10 mouse cellular contexts compared by ENCODE assay signal in the genomic region with DNA sequence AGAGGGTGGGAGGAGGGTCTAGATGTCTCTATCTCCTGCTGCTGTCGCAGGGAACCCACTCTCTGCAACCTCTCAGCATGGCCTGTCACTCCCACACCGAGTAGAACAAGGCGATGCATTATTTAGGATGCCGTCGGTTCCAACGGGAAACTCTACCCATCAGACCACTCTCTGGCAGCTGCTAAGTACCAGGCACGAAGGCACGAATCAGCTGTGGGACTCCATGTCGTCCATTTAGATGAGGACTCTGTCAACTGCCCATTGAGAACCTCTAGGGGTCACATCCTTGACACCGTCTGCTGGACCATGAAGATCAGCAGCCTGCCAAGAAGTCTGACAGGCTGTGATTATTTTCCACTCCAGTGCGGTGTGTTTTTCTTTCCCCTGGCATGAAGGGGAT.
DNase-seq lines count a peak whose midpoint lies in the region; ATAC-seq lines count a peak whose summit lies in the region.
"Had no signal": no experiment of that assay in that cellular context is flagged by ENCODE, and none has a peak within 500 bp of the region (broad histone marks: within the 10 kb centered on the region; RNA-seq: fewer than 3 reads in every experiment).

No protein-coding gene starts in this region.

- H3K4me2 ChIP-seq in hindbrain, embryonic 13.5 days: no peak overlapping the region
- H3K4me2 ChIP-seq in midbrain, embryonic 13.5 days (replicated peaks): no peak overlapping the region
- no peak overlapping the region for H3K4me2 ChIP-seq in intestine, embryonic 15.5 days (replicated peaks)
- H3K4me2 ChIP-seq: liver, embryonic 13.5 days had no signal

- no peak overlapping the region for H3K9ac ChIP-seq in hindbrain, embryonic 13.5 days
- no peak overlapping the region for H3K9ac ChIP-seq in midbrain, embryonic 13.5 days (replicated peaks)
- no peak overlapping the region for H3K9ac ChIP-seq in intestine, embryonic 15.5 days
- H3K9ac ChIP-seq: liver, embryonic 13.5 days had no signal

- peak; percentile 35 to 44 for DNase-seq in cerebellum, postnatal 14 days
- no peak for DNase-seq in cerebellum, adult 11-12 months
- DNase-seq in left cerebral cortex, postnatal 4 days: peak; percentile 63
- DNase-seq in left cerebral cortex, postnatal 36 days (ENCODE audit: low spot score in 2 of 2): no peak
- no peak for DNase-seq in testis, postnatal 14 days (ENCODE audit: low spot score)
- DNase-seq: liver, embryonic 13.5 days had no signal

- peak; percentile 71 for ATAC-seq in hindbrain, embryonic 13.5 days (ENCODE audit: low FRiP score)
- peak; percentile 76 for ATAC-seq in midbrain, embryonic 13.5 days
- ATAC-seq in intestine, embryonic 15.5 days: no peak
- ATAC-seq: Patski had no signal

- WGBS in hindbrain, embryonic 13.5 days: 22% methylated on average over 11 of the region's 11 CpGs
- 41% methylated on average over 11 of the region's 11 CpGs for WGBS in midbrain, embryonic 13.5 days
- 58% methylated on average over 11 of the region's 11 CpGs for WGBS in intestine, embryonic 15.5 days

- H3K36me3 ChIP-seq in hindbrain, embryonic 13.5 days: no peaks in the 10 kb centered on the region
- H3K36me3 ChIP-seq in midbrain, embryonic 13.5 days: no peaks in the 10 kb centered on the region
- H3K36me3 ChIP-seq in intestine, embryonic 15.5 days: no peaks in the 10 kb centered on the region
- H3K36me3 ChIP-seq: liver, embryonic 13.5 days had no signal

- H3K4me1 ChIP-seq in hindbrain, embryonic 13.5 days (replicated peaks): peaks cover 11% of the 10 kb centered on the region; the same call in 1 of the 2 replicates
- peaks cover 19% of the 10 kb centered on the region; the same call in 1 of the 2 replicates for H3K4me1 ChIP-seq in midbrain, embryonic 13.5 days (replicated peaks)
- H3K4me1 ChIP-seq in intestine, embryonic 15.5 days (replicated peaks): no peaks in the 10 kb centered on the region
- H3K4me1 ChIP-seq: liver, embryonic 13.5 days had no signal

- no peaks in the 10 kb centered on the region for H3K9me3 ChIP-seq in hindbrain, embryonic 13.5 days
- no peaks in the 10 kb centered on the region for H3K9me3 ChIP-seq in midbrain, embryonic 13.5 days
- no peaks in the 10 kb centered on the region for H3K9me3 ChIP-seq in intestine, embryonic 15.5 days
- H3K9me3 ChIP-seq: liver, embryonic 13.5 days had no signal

- intact Hi-C loops in left cerebral cortex, postnatal 4 days (cut with DNase I): no loop called here
- intact Hi-C loops in left cerebral cortex, postnatal 36 days (cut with DNase I): no loop called here

- H3K27me3 ChIP-seq in hindbrain, embryonic 13.5 days: no peaks in the 10 kb centered on the region
- H3K27me3 ChIP-seq in midbrain, embryonic 13.5 days: peaks cover 2% of the 10 kb centered on the region; the same call in 1 of the 2 replicates
- no peaks in the 10 kb centered on the region for H3K27me3 ChIP-seq in intestine, embryonic 15.5 days (replicated peaks)
- H3K27me3 ChIP-seq: liver, embryonic 13.5 days; Patski had no signal

- peak overlapping the region; percentile 40 for H3K27ac ChIP-seq in hindbrain, embryonic 13.5 days
- no peak overlapping the region for H3K27ac ChIP-seq in midbrain, embryonic 13.5 days
- no peak overlapping the region for H3K27ac ChIP-seq in intestine, embryonic 15.5 days
- H3K27ac ChIP-seq: liver, embryonic 13.5 days had no signal

- no peak overlapping the region for H3K4me3 ChIP-seq in hindbrain, embryonic 13.5 days
- H3K4me3 ChIP-seq in midbrain, embryonic 13.5 days (replicated peaks): no peak overlapping the region
- no peak overlapping the region for H3K4me3 ChIP-seq in intestine, embryonic 15.5 days (replicated peaks)
- H3K4me3 ChIP-seq: liver, embryonic 13.5 days had no signal

Comparison
In these comparisons a context has a peak if more than half of its experiments do, and no peak if none do; other contexts are left out.
1. DNase-seq: peak in cerebellum, postnatal 14 days (2 of 2) and left cerebral cortex, postnatal 4 days (single experiment); none in cerebellum, adult 11-12 months (single experiment), left cerebral cortex, postnatal 36 days (0 of 2) and testis, postnatal 14 days (single experiment).